Mouse (Mus musculus) CH12.LX (cell line): ENCODE data around the gene Podxl. TPM values are rescaled to one million over a fixed set of nuclear protein-coding genes. Genes with fewer than 3 reads are reported as not detected.

ENCODE experiments used
- DNase-seq: peaks from one replicate; pipeline ENCODE4 v3.0.0-alpha.2; 2013; ENCODE audit errors: extremely low read depth
- H3K27ac ChIP-seq: 2 replicates; pipeline ENCODE4 v1.5.1; 2012; ENCODE audit warnings: low read depth, mild to moderate bottlenecking, control low read depth, moderate library complexity; ENCODE audit not compliant: insufficient read depth
- H3K27me3 ChIP-seq: replicated peaks from 2 replicates; pipeline ENCODE3; 2012; ENCODE audit warnings: inconsistent platforms
- H3K36me3 ChIP-seq, 2 experiments: replicated peaks in 1 of 2; 2 replicates each; pipeline versions ENCODE3 to v1.6.1; 2012; ENCODE audit warnings: inconsistent platforms in 1 of 2, low read length in 1 of 2, mild to moderate bottlenecking in 1 of 2, mixed read lengths in 1 of 2, moderate library complexity in 1 of 2; ENCODE audit not compliant: control insufficient read depth in 1 of 2, insufficient read depth in 1 of 2
- H3K4me1 ChIP-seq, 2 experiments: 2 replicates each; pipeline ENCODE4 v1.6.1; 2012; ENCODE audit warnings: inconsistent platforms in 1 of 2, moderate library complexity in 1 of 2; ENCODE audit not compliant: insufficient read depth in 2 of 2, control insufficient read depth in 1 of 2
- H3K4me2 ChIP-seq: 2 replicates; pipeline ENCODE4 v1.6.1; 2012; ENCODE audit warnings: low read depth, mild to moderate bottlenecking, control low read depth; ENCODE audit not compliant: poor library complexity, insufficient read depth, severe bottlenecking
- H3K4me3 ChIP-seq, 3 experiments: fragments of 150-350 bp in 1 of 3; sonication (generic) in 1 of 3; replicated peaks in 1 of 3; 2 replicates each; pipeline versions ENCODE3 to v1.5.1; 2011 to 2012; ENCODE audit warnings: low read depth in 2 of 3, low read length in 2 of 3, mild to moderate bottlenecking in 2 of 3, moderate library complexity in 2 of 3, control low read depth in 1 of 3, improper control_type of control experiment in 1 of 3, inconsistent platforms in 1 of 3, mixed read lengths in 1 of 3; ENCODE audit not compliant: poor library complexity in 1 of 3
- H3K79me2 ChIP-seq: replicated peaks from 2 replicates; pipeline ENCODE4 v1.6.1; 2012; ENCODE audit warnings: mild to moderate bottlenecking, moderate library complexity; ENCODE audit not compliant: control insufficient read depth, poor library complexity, insufficient read depth, severe bottlenecking; ENCODE audit errors: extremely low read depth
- H3K9ac ChIP-seq: 2 replicates; pipeline ENCODE4 v1.6.1; 2012; ENCODE audit warnings: low read depth, mild to moderate bottlenecking, control low read depth, moderate library complexity; ENCODE audit not compliant: insufficient read depth
- H3K9me3 ChIP-seq: replicated peaks from 2 replicates; pipeline ENCODE3; 2012; ENCODE audit warnings: low read length, inconsistent platforms, mixed read lengths
- BHLHE40 ChIP-seq: IDR thresholded peaks from 2 replicates; pipeline ENCODE4 v1.6.1; 2011; ENCODE audit warnings: mild to moderate bottlenecking, low read depth, low read length, improper control_type of control experiment
- CHD1 ChIP-seq: IDR thresholded peaks from 2 replicates; pipeline ENCODE4 v1.6.1; 2012; ENCODE audit warnings: low read depth, low read length, improper control_type of control experiment, inconsistent platforms
- CHD2 ChIP-seq: IDR thresholded peaks from 2 replicates; pipeline ENCODE4 v1.6.1; 2011; ENCODE audit warnings: low read length, improper control_type of control experiment
- CTCF ChIP-seq, 2 experiments: IDR thresholded peaks in 1 of 2; conservative IDR thresholded peaks in 1 of 2; 2 replicates each; pipeline ENCODE4 v1.5.1; 2011 to 2012; ENCODE audit warnings: low read depth in 2 of 2, low read length in 2 of 2, improper control_type of control experiment in 1 of 2, inconsistent platforms in 1 of 2, mild to moderate bottlenecking in 1 of 2, moderate library complexity in 1 of 2
- ELF1 ChIP-seq: IDR thresholded peaks from 2 replicates; pipeline ENCODE4 v1.6.1; 2014; ENCODE audit warnings: low read depth, mild to moderate bottlenecking, inconsistent platforms, low read length, improper control_type of control experiment
- EP300 ChIP-seq: IDR thresholded peaks from 2 replicates; pipeline ENCODE4 v1.6.1; 2011; ENCODE audit warnings: low read length, improper control_type of control experiment
- ETS1 ChIP-seq: conservative IDR thresholded peaks from 2 replicates; pipeline ENCODE4 v1.6.1; 2012; ENCODE audit warnings: low read depth, mild to moderate bottlenecking, inconsistent platforms, low read length, improper control_type of control experiment, moderate library complexity
- GABPA ChIP-seq: IDR thresholded peaks from 2 replicates; pipeline ENCODE4 v1.6.1; 2012; ENCODE audit warnings: low read depth, low read length, improper control_type of control experiment, inconsistent platforms; ENCODE audit not compliant: insufficient replicate concordance
- JUN ChIP-seq: IDR thresholded peaks from 2 replicates; pipeline ENCODE4 v1.6.1; 2011; ENCODE audit warnings: low read depth, mild to moderate bottlenecking, low read length, improper control_type of control experiment, moderate library complexity; ENCODE audit not compliant: insufficient read depth
- KAT2A ChIP-seq: IDR thresholded peaks from 2 replicates; pipeline ENCODE4 v1.6.1; 2012; ENCODE audit warnings: low read length, improper control_type of control experiment, inconsistent platforms; ENCODE audit not compliant: insufficient replicate concordance
- MAFK ChIP-seq: IDR thresholded peaks from 2 replicates; pipeline ENCODE4 v1.6.1; 2011; ENCODE audit warnings: low read length, improper control_type of control experiment; ENCODE audit not compliant: insufficient replicate concordance
- MAZ ChIP-seq: IDR thresholded peaks from 2 replicates; pipeline ENCODE4 v1.6.1; 2012; ENCODE audit warnings: low read depth, mild to moderate bottlenecking, inconsistent platforms, low read length, improper control_type of control experiment, moderate library complexity
- MEF2A ChIP-seq: IDR thresholded peaks from 2 replicates; pipeline ENCODE4 v1.6.1; 2014; ENCODE audit warnings: low read depth, mild to moderate bottlenecking, inconsistent platforms, low read length, improper control_type of control experiment, borderline replicate concordance
- MYC ChIP-seq: IDR thresholded peaks from 2 replicates; pipeline ENCODE4 v1.6.1; 2011; ENCODE audit warnings: low read depth, mild to moderate bottlenecking, improper control_type of control experiment, low read length
- NELFE ChIP-seq: IDR thresholded peaks from 2 replicates; pipeline ENCODE4 v1.6.1; 2011; ENCODE audit warnings: low read depth, low read length, improper control_type of control experiment
- POLR2AphosphoS2 ChIP-seq: IDR thresholded peaks from 2 replicates; pipeline ENCODE4 v1.6.1; 2011; ENCODE audit warnings: low read depth, low read length, improper control_type of control experiment
- RCOR1 ChIP-seq: conservative IDR thresholded peaks from 2 replicates; pipeline ENCODE4 v1.6.1; 2012; ENCODE audit warnings: low read depth, mild to moderate bottlenecking, inconsistent platforms, low read length, improper control_type of control experiment
- TCF12 ChIP-seq: IDR thresholded peaks from 2 replicates; pipeline ENCODE4 v1.6.1; 2014; ENCODE audit warnings: low read depth, mild to moderate bottlenecking, inconsistent platforms, low read length, improper control_type of control experiment
- USF1 ChIP-seq: IDR thresholded peaks from 2 replicates; pipeline ENCODE4 v1.6.1; 2014; ENCODE audit warnings: low read depth, mild to moderate bottlenecking, inconsistent platforms, low read length, improper control_type of control experiment
- ZC3H11A ChIP-seq: IDR thresholded peaks from 2 replicates; pipeline ENCODE4 v1.6.1; 2012; ENCODE audit warnings: low read depth, mild to moderate bottlenecking, inconsistent platforms, low read length, improper control_type of control experiment
- ZKSCAN1 ChIP-seq: IDR thresholded peaks from 2 replicates; pipeline ENCODE4 v1.6.1; 2012; ENCODE audit warnings: low read depth, inconsistent platforms, low read length, improper control_type of control experiment, borderline replicate concordance
- ZMIZ1 ChIP-seq: IDR thresholded peaks from 2 replicates; pipeline ENCODE4 v1.6.1; 2012; ENCODE audit warnings: low read depth, mild to moderate bottlenecking, inconsistent platforms, low read length, improper control_type of control experiment
- ZNF384 ChIP-seq: IDR thresholded peaks from 2 replicates; pipeline ENCODE4 v1.6.1; 2012; ENCODE audit warnings: low read depth, low read length, improper control_type of control experiment, inconsistent platforms
- dilution Hi-C: fragments of 300-500 bp; cut with MboI; formaldehyde crosslinking; loops from 2 replicates; pipeline ENCODE4 v1.14.3; 2020; ENCODE audit warnings: low sequenced_read_pairs; ENCODE audit not compliant: extremely low pct_unique_long_range_greater_than_20kb, extremely low pct_ligation_motif_present
- in situ Hi-C: fragments of 300-500 bp; cut with MboI; formaldehyde crosslinking; loops from 3 replicates; pipeline ENCODE4 v1.14.3; 2019; ENCODE audit warnings: low sequenced_read_pairs, low pct_ligation_motif_present, low pct_unique_long_range_greater_than_20kb, mixed read lengths
- polyA plus RNA-seq: library from polyadenylated mRNA; unstranded; fragments of >175 nt; gene quantifications from 2 replicates; pipeline ENCODE4 v1.2.1, GENCODE M21; 2012; ENCODE audit warnings: low read depth; ENCODE audit not compliant: insufficient read length
- total RNA-seq, 2 experiments: library from RNA; depleted of rRNA; stranded (reverse); fragments of 300-350 nt in 1 of 2; fragments of >200 nt in 1 of 2; gene quantifications; 2 replicates each; pipeline ENCODE4 v1.2.3; 2012 to 2014

Podxl gene
- total and polyA plus RNA-seq, 3 experiments: not detected

GRCm38 (mm10) chr6:31602489-31602888 is 38.7 kb upstream of the Podxl start:
- no peak overlapping the region for H3K4me2 ChIP-seq
- in situ Hi-C loops: no loop called here
- TF ChIP-seq CHD1 (no peak), EP300 (no peak), ZKSCAN1 (no peak), POLR2AphosphoS2 (no peak), ELF1 (no peak), MEF2A (no peak), KAT2A (no peak), CTCF (conservative IDR thresholded peaks at IDR 0.05 in 1 of 2, IDR thresholded peaks at IDR 0.05 in 1 of 2; ENCODE audit: low read depth in 2 of 2, low read length in 2 of 2) (no peak), TCF12 (no peak), CHD2 (no peak), ETS1 (no peak), NELFE (no peak), ZMIZ1 (no peak), ZC3H11A (no peak)
- H3K4me3 ChIP-seq: no peak overlapping the region
- DNase-seq: no peak
- peaks cover 78% of the 10 kb centered on the region for H3K27me3 ChIP-seq
- dilution Hi-C loops: no loop called here
- H3K27ac ChIP-seq: no peak overlapping the region
- no peaks in the 10 kb centered on the region for H3K9me3 ChIP-seq
- no peak overlapping the region for H3K9ac ChIP-seq
- no peaks in the 10 kb centered on the region for H3K36me3 ChIP-seq
- H3K79me2 ChIP-seq: no peaks in the 10 kb centered on the region
- H3K4me1 ChIP-seq: no peaks in the 10 kb centered on the region

GRCm38 (mm10) chr6:31601131-31601530 is 37.4 kb upstream of the Podxl start:
- Histone ChIP-seq H3K79me2 (no peaks in the 10 kb centered on the region), H3K36me3 (no peaks in the 10 kb centered on the region), H3K27ac (no peak overlapping the region), H3K9ac (no peak overlapping the region), H3K4me1 (no peaks in the 10 kb centered on the region), H3K4me2 (no peak overlapping the region), H3K27me3 (peaks cover 78% of the 10 kb centered on the region)
- in situ Hi-C loops (no loop called here), dilution Hi-C loops (no loop called here)
- no peak for DNase-seq
- TF ChIP-seq JUN (no peak), BHLHE40 (no peak), RCOR1 (no peak), MAFK (no peak), NELFE (no peak), ELF1 (no peak), ZNF384 (no peak), MYC (no peak), TCF12 (no peak), ZMIZ1 (no peak), MAZ (no peak), GABPA (no peak), POLR2AphosphoS2 (no peak), USF1 (no peak)
- TF ChIP-seq, all 38 proteins: peak for 0
- Histone ChIP-seq H3K4me3 (no peak overlapping the region), H3K9me3 (no peaks in the 10 kb centered on the region)
